Mouse (Mus musculus): ENCODE measurements at regions not wholly inside any gene's neighbourhood (a gene's known extent, or its start where the extent isn't known, plus 50 kb on each side); places are given as distances from the start of the nearest gene placed in this dataset.

DNA sequence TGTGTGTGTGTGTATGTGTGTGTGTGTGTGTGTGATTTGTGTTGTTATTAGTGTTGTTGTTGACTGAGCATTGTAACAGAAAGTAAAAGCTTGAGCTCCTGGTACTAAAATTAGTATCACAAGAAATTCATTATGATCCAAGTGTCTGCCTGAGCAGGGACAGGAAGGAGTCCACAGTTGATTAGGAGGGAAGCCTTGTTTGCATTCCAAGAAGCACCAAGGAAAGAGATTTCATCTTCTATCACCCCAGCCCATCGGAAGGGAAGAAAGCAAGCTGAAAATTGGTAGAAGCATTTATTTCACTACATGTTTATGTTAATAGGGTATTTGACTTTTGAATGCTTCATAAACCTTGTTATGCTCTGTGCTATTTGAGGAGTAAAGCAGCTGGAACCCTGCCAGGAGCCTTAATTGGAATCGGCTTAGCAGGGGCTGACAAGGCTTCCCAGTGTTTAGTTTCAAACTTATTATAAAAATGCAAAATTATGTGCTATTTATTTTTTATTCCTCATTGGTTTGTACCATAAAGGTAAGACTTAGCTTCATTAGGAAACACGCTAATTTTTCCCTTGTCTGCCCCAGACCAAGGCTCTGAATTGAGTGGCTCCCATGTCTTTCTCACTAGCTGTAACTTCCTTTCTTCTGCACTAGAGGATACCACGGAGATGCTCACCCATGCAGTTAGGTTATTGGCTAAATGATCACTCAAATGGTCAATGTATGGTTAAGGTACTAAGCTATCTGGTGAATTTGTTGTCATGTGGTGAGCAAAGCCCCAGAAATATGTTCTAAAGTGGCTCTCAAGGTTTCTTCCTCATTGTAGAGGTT, 318.6 kb downstream of the Serpinb8 start:
- no peak for ATAC-seq (replicated peaks; ENCODE audit: poor library complexity, severe bottlenecking)

DNA sequence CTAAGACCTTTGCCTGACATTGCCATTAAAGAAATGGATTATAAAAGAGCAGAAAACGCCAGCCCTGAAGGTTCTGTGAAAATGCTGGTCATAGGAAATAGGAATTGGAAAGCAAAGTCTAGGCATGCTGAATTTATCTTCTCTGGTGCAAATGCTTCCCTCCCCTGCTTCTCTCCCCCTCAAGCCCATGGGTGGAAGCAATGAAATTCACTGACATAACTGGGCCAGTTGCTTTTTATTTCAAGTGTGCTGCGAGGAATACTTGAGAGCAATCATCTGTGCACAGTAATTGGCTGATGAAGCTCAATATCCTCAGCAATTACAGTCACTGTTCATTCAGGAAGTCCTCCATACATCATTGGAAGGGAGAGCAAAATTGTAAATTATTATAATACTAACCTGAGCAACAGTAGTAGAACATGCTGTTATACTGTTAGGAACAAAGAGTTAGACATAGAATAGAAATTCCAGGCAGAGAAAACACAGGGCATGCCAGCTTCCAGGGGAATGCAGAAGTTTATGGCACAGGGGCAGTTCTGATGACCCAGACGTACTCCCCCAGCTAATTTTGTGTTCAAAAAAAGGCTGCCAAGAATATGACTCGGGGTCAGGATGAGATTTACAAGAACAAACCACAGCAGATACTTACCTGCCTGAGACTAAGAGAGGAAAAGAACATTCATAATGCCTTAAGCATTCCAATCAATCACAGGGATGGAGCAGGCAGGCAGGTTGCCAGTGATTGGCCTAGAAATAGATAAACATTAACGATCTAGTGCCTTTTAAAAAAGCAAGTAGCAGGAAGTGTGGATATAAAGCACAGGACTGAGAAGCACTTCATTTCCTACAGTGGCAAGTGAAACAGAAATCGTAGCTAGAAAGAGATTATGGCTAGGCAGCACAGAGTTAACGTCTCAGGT, 325.1 kb downstream of the Serpinb8 start:
- ATAC-seq (replicated peaks; ENCODE audit: poor library complexity, severe bottlenecking): no peak

DNA sequence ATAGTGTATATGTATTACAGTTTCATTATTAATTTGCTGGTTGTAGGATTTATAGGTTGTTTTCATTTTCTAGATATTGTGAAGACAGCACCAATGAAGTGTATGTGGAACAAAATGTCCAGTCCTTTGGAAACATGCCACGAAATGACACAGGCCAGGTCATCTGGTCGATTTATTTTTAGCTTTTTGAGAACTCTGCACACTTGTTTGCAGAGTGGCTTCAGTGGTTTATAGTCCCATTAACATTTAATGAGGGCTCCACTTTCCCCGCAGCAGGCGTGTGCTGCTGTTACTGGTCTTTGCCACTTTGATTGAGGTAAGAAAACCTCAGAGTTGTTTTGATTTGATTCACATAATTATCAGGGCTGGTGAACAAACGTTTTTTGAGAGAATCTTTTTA, 327.2 kb downstream of the Serpinb8 start:
- ATAC-seq (replicated peaks; ENCODE audit: poor library complexity, severe bottlenecking): no peak

DNA sequence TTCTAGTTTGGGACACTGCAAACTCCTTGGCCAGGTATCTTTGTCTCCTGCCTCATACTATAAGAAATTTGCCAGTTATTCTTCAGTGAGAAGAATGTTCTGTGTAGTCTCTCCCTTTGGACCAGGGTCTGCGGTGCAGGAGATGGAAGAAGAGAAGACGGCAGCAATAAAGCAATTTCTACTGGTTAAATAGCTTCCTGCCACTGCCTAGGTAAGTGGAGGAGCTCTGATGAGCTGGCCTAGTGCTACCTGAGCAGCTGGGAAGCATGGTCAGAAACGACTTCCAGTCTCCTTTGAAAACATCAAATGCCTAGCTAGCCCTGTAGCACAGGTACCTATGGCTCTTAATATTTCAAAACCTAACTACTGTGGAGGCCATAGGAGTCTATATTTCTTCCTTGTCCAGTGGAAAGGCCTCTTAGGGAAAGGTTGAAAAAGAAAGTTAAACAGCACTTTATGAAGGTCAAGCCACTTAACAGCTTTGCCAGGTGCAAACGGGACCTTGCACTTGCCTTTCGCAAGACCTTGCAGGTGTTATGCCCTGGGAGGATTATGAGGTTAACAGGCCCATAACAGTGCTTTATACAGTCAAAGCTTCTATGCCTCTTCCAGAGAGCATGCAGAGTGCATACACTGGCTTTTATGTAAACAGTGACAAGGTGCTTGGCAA, 351.9 kb downstream of the Serpinb8 start:
- ATAC-seq (replicated peaks; ENCODE audit: poor library complexity, severe bottlenecking): no peak

DNA sequence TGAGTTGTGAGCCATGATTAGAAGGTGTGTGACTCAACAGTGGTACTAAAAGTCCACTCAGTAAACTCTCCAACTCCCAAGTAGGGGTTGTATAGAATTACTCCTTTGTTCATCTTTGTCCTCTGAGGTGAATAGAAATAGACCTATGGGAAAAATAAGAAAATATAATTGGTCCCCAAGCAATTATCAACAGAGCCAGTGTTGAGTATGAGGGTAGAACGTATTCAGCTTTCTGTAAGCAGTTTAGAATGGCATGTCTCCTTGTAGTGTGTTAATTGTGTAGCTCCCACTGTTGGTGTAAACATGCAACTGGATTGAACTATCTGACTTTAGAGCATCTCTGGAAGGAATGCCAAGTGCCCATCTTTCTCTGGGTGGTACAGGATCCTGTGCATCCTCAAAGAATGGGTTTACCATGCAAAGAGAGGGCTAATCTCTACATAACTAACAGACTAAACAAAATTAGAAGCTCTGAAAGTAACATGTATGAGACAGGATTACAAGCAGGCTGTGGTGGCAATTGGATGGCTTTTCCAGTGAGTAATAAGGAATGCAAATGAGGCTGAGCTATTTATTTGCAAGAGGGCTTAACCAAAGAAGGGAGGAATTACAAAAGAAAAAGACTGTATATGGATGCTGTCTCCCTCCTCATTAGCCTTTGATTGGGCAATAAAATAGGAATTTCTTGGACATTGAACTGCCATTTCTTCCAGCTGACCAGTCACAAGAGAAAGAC, 356.6 kb downstream of the Serpinb8 start:
- no peak for ATAC-seq (replicated peaks; ENCODE audit: poor library complexity, severe bottlenecking)

DNA sequence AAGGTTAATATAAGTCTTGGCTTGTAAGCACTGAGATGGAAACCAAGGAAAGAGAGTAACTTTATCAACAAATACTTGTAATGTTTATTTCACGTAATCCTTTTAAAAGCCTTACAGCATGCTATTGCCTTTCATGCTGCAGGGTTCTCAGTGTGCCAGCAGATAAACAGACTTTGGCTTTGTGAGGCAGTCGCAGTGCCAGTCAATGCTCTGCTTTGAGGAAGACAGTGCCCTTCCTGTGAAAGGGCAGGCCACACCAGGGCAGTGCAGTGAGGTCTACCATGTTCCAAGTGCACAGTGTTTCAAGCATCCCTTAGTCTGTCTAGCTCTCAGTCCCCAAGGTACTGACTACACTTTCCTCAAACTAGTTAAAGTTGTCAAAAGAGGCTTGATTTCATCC, 360.6 kb downstream of the Serpinb8 start:
- no peak for ATAC-seq (replicated peaks; ENCODE audit: poor library complexity, severe bottlenecking)

DNA sequence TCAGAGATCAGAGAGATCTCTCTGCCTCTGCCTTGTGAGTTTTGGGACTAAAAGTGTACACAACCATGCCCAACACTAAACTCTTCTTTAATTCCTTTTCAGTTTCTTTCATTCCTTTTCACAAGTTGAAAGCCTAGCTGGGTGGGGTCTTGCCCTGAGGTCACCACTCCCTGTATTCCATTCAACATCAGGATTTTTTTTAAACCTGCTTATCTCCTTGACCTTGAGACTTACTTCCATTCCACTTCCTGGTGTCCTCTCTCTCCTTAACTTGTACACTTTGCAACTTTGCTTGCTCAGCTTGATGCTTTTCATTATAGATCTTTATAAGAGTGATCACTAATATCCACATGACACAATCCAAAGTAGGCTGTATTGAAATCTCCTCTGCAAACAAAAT, 371.2 kb downstream of the Serpinb8 start:
- no peak for ATAC-seq (replicated peaks; ENCODE audit: poor library complexity, severe bottlenecking)

DNA sequence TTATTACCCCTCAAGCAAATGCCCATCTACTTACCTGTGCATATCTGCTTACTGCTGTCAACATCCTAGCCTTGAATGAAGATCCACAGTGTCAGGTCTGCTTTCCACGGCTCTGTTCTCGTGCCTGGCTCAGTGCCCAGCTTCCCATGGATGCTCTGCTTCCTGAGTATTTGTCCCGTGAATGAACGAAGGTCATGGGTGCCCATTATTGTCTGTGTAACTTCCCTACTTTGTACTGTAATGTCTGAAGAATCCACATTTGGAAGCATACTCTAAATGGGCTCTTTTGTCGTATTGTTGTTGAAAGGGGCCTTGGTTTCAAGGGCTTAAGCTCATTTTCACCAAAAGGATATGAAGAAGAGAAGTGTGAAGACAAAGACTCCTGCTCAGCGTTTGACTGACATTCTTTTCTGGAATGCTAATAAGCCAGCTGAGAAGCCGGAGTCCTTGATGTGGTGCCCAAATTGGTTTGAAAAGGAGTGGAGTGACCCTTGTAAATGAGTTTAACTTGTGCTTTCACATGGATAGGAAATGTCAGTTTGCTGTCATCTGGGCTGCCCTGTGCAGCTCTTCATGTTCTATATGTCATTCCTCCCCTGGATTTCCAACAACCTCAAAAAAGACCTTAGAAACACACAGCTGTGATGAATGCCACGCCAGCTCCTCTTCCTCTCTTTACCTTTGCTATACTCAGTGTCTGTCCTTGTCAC, 386.0 kb downstream of the Serpinb8 start:
- no peak for ATAC-seq (replicated peaks; ENCODE audit: poor library complexity, severe bottlenecking)

DNA sequence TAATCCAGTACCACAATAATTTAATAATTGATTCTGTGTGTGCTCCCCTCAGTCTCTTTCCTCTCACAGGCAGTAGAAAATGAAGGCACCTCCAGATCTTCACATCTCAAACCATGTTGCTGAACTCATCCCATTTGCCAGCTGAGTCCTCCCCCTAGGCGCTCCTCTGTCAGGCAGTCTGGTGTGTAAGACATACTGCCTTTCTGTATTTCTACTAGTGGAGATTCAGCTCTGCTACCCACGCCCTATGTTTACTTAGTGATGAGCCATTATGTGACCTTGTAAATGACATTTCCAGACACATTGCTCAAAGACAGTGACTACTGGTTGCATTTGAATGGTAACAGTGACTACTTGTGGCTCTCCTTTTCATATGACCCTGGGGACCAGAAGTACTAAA, 387.9 kb downstream of the Serpinb8 start:
- no peak for ATAC-seq (replicated peaks; ENCODE audit: poor library complexity, severe bottlenecking)

DNA sequence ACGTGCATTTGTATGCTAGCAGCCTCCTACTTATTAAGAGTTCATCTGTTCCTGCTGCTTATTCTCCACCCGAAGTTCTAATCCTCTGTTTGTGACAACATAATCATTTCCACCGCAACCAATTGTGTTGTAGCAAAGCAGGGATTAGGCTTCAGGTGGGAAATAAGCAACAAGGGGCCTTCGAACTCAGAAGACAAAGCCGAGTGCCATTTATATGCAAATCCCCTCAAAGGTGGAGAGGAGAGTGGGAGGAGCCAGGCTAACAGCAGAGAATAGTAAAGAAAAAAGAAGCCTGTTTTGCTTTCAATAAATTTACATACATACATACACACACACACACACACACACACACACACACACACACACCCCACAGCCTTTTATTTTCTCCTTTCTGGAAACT, 388.6 kb downstream of the Serpinb8 start:
- ATAC-seq (replicated peaks; ENCODE audit: poor library complexity, severe bottlenecking): no peak

DNA sequence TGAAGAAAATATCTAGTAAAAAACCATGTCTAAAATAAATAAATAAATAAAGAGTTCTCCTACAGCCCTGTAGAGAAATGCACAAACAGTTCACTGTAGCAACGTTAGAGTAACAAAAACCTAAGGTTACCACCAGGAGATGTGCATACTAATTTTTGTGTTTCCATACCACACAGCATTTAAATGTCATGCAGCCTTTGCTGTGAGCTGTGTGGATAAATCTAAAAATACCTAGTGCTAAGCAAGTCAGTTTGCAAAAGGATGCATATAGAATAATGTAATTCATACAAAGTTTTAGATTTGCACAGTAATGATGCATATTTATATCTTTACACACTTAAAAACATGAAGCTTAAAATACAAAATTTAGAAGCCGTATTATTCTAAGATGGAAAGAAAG, 395.8 kb downstream of the Serpinb8 start:
- no peak for ATAC-seq (replicated peaks; ENCODE audit: poor library complexity, severe bottlenecking)

DNA sequence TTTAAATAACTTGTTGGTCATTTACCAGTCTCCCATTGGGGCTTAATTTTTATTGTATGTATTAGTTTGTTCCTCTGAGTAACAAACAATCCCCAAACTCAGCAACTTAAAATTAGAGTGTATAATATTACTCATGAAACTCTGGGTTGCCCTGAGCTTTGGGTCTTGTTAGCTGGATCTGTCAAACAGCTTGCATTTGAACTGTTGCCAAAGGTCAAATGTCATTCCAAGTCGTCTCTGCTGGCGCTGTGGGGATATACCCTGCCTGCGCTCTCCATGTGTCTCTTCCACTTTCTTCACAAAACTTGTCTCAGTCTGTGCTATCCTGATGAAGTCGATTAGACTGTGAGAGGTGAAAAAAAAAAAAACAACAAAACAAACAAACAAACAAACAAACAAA, 398.3 kb downstream of the Serpinb8 start:
- ATAC-seq (replicated peaks; ENCODE audit: poor library complexity, severe bottlenecking): no peak

DNA sequence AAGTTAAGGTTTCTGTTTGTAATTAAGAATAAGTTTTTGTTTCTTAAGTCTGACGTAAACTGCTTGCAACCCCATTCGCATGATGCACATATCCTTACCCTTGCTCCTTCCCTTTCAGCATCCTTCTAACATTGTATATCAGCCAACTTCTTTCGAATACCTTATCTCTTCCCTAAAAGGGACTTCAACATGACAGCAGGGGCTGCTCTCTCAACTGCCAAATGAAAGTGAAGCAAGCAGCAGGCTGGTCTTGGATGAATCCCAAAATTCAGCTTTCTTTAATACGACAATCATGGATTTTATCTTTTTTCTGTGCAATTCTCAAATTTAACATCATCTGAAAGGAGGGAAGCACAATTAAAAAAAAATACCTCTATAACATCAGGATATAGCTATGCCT, 403.2 kb downstream of the Serpinb8 start:
- no peak for ATAC-seq (replicated peaks; ENCODE audit: poor library complexity, severe bottlenecking)

DNA sequence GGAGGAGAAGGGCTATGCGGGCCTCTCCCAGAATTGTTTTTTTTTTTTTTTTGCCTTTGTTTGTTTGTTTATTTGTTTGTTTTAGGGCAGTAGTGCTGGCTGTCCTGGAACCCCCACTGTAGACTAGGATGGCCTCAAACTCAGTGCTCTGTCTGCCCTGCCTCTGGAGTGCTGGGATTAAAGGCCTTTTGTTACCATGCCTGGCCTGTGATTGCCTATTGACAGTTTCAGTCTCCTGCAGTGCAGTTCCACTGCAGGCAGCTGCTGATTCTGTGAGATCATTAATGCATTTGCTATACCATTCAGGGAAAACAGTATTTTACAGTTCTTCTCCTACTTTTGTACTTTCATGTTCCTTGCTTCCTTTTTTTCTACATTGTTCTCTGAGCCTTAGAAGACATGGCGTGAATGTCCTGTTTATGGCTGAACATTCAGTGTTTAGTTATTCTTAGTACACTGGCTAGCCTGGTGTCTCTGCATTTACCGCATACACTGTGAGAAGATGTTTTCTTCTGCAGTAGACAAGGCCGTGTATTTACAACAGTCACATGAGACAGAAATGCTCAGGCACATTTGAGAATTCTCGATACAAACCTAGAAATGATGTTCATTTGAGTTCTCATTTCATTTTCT, 434.0 kb downstream of the Serpinb8 start:
- no peak for ATAC-seq (replicated peaks; ENCODE audit: poor library complexity, severe bottlenecking)

DNA sequence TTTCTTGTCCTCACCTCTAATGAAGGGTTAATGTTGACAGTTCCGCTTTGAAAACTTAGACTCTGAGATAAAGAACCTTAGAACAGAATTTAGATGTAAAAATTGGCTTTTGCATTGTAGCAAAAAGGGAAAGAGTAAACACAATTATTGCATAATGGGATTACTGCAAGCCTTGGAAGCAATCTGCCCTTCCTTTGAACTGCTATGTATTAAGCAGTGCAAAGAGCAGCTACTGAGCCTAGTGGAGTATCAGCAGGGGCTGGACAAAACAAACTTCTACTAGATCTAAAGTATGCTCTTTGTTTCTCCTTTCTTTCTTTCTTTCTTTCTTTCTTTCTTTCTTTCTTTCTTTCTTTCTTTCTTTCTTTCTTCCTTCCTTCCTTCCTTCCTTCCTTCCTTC, 434.9 kb downstream of the Serpinb8 start:
- no peak for ATAC-seq (replicated peaks; ENCODE audit: poor library complexity, severe bottlenecking)

DNA sequence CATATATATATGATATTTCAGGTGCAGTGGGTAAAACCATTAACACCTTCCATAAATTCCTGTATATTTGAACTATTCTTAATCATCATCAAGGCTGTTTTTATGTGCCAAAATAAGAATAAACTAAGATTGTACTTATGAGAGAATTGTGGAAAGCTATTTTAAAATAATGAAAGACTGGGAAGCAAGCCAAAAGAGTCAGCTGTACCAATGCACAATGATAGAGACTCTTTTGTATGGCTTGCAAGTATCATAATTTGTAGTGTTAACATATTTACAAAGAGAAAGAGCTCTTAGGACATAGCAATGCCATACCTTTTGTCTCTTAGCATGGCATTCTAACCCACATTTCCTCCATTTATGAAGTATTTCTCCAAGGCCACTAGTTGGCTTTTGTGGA, 436.7 kb downstream of the Serpinb8 start:
- ATAC-seq (replicated peaks; ENCODE audit: poor library complexity, severe bottlenecking): no peak

DNA sequence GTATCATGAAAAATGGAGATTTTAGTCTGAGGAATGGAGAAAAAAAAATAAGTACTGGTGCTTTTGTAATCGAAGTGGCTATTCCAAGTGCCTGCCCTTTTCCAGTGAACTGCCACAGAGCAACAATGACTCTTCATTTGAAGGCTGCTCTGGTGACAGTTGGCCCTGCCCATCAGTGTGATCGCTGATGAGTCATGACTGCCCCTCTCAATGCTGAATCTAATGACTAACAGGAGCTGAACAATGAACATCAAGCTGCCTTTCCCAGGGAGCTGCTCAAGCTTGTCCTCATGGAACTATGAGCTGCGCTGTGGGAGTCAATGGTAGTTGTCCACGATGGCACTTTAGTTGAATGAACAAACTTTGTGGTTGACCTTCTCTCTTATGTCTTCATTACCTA, 456.4 kb downstream of the Serpinb8 start:
- no peak for ATAC-seq (replicated peaks; ENCODE audit: poor library complexity, severe bottlenecking)

DNA sequence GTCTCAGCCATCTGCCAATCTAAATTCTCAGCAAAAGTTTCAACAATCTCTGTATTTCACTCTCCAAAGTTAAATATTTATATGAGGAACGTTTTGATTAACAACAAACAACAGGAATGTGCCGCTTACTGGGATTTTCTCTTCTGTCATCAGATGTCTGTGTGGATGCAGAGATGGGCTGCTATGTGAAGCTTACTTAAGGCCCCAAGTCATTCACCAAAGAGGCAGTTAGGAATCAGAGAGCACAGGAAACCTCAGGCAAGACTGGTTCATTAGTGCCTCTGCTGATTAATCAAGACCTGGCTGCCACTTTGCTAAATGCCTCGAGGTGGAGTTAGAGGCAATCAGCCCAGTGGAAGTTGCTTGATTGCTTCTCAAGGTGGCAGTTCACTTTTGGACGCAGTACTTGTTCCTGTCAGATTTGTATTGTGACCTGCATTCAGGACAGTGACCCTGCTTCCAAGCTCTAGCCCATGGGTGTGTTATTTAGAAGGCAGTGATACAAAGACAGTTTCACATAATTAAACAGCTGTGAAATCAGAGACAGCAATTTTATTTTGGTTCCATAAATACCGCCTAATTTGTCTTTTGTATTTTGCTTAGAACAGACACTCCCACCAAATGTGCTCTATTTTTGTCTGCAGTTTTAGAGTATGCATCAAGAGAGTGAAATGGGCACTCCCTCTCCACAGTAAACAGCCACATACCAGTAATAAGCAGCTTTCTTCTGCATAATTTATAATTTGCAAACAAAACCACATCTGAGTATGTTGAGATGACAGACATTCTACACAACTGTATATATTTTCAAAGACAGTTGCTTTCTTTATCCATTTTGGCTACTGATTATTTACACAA, 457.3 kb downstream of the Serpinb8 start:
- ATAC-seq (replicated peaks; ENCODE audit: poor library complexity, severe bottlenecking): no peak

Measured in granulocyte monocyte progenitor cell, adult 5-6 weeks (primary cell).